Mouse (Mus musculus) kidney, postnatal 4 days (tissue): ENCODE measurements at regions not wholly inside any gene's neighbourhood (a gene's known extent, or its start where the extent isn't known, plus 50 kb on each side); places are given as distances from the start of the nearest gene placed in this dataset.
"Not testable (repeated sequence)": the region's sequence is repeated elsewhere in the genome, so short reads cannot be mapped to it uniquely, and the experiment has no call there.

Source experiments
- DNase-seq, 2 experiments: peaks; one replicate each; pipeline ENCODE4 v3.0.0; 2021; ENCODE audit warnings: mixed read lengths in 2 of 2

DNA sequence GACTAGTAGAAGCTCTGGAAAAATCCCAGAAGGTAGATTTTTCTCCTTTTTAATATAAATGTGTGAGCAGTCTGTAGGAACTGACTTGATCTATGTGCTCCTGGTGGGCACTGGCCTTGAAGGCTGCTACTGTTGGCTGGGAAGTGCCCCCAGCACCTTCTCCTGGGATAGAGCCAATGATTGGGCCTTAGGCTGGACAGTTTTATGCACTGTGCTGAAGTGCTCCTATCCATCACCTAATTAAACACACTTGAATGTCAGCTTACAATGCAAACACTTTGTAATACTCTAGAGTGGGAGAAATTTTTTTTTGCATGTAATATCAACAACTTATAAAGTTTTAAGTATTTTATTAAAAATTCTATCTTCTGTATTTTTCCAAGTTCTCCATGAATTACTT is 266.5 kb downstream of the Lyplal1 start:
- no peak for DNase-seq

DNA sequence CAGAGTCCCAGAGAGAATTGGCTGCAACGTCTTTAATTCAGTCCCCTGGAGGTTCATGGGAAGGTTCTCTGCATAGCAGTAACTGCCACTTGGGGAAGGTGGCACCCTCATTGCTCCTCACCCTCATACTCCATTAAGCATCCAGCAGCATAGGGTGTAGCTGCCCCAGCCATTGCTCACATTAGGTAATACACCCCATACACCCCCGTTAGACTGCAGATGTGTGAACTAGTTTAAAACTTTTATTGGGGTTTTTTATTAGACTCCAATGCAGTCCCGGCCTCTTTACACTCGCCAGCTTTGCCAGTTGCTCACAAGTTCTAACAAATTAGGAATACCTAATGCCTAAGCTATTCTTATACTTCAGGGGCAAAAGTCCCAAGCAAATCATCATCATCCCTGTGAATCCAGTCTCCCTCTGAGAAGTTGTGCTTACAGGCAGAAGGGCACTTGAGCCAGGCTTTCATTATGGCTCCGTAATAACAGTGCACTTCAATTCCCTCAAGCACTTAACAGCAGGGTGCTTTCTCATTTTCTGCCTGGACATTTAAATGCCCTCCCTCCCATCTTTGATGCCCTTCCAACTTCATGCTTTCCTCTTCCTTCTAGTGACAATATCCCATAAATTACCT is 265.7 kb downstream of the Lyplal1 start:
- DNase-seq = no peak

DNA sequence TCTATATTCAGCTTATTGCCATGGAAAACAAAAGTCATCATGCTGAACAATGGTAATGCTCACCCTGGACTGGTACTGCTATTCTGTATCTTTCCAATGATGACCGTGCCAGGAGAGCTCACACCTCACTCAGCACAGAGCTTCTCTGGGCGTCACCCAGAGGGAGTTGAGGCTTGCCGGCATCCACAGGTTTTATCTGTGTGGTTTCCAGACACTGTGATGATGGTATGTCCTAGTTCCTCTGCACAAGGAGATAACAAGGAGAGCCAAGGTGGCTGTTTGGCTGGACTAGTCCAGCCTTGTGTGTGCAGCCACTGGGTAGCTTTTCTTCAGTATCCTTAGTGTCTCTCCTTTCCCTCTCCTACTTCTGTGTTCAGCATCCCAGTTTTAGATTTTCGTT is 255.4 kb downstream of the Lyplal1 start:
- DNase-seq = no peak

- DNase-seq = no peak
Measured at GRCm38 (mm10) chr1:185865945-185866344, 251.2 kb downstream of the Lyplal1 start.

GRCm38 (mm10) chr1:185866612-185867011 is 250.5 kb downstream of the Lyplal1 start:
- no peak for DNase-seq

DNA sequence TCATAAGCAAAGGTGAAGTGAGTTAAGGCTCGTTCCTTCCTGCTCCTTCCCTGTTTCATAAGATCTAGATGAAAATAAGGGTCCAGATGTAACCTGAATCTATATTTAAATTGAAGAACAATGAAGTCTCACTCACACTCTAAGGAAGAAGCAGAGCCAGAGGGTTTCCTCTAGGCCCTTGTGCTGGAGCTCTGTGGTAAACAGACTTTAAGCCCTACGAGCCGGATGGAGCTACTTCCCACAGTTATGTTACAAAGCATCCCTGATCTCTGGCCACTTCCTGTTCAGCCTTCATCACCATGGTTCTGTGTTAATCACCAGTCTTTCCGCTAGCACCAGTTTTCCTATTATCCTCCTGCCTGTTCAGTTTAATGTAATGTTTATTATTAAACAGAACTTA is 250.1 kb downstream of the Lyplal1 start:
- DNase-seq = no peak

GRCm38 (mm10) chr1:185868721-185869120 is 248.4 kb downstream of the Lyplal1 start:
- DNase-seq = no peak

- no peak for DNase-seq
Measured at GRCm38 (mm10) chr1:185887031-185887430, 230.1 kb downstream of the Lyplal1 start.

DNA sequence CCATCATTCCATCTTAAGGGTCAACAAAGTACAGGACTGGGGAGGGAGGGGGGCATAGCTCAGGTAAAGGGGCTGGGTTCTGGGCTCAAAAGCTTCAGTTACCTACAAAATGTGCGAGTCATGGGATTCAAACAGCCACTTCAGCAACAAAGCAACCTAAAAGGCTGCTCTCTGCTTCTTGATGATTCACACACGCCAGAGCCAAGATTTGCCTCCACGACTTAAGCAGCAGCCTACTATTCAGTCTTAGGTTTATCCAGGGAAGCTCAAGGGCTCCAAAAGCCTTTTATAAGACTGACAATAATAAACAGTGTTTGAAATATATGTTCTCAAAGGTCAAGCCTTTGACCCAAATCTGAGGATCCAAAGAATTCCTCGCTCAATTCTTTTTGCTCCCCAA is 225.3 kb downstream of the Lyplal1 start:
- DNase-seq = no peak

DNA sequence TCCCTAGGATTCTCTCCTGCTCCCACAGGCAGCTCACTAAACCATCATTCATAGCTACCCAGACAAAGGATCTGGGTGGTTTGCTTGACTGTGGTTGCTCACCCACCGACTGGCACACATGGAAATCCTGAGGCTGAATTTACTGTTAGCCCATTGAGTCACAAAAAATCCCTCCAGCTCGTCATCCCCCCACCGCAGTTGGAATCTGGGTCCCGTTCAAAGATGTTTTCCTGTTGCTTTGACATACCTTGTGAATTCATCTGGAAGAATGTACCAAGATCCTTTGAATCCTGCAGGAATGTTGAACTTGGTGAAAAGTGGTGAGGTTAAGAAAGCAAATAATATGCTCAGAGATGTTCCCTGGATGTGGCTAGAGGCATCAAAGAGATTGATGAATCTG is 223.7 kb downstream of the Lyplal1 start:
- DNase-seq = no peak

- DNase-seq = peak; percentile 6 to 11
Measured at GRCm38 (mm10) chr1:185898475-185898874, 218.6 kb downstream of the Lyplal1 start.

DNA sequence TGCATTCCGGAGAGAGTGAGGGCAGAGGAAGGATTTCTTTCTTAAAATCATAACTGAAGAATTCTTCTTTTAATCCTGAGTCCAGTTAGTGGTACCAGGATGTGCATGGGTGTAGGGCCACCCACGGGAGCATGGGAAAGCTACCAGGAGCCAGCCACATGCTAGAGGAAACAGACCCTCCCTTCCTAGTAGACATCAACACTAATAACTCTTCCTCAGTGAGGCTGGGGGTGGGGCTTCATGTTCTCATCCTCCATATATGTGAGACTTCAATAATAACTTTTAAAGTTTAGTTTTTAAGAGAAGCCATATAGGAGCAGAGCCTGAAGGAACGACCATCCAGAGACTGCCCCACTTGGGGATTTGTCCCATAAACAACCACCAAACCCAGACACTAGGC is 216.8 kb downstream of the Lyplal1 start:
- DNase-seq = no peak

- DNase-seq = no peak
Measured at GRCm38 (mm10) chr1:185902395-185902794, 214.7 kb downstream of the Lyplal1 start.

DNA sequence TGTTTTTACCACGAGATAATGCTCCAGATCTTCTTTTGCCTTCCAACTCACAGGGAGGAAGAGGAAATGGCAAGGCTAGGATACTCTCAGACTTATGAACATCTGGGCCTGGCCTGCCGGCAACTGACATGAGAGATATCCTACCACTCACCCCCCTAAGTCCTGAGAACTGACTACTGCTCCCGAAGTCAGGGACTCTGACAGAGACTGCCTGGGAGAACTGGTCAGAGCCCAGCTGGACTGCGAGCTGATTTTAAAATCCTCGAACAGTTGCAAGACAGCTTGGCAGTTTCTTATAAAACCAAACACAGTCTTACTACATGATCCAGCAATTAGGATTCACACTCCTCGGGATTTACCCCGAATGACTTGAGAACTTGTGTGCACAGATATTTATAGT is 211.4 kb downstream of the Lyplal1 start:
- DNase-seq = no peak

- DNase-seq = no peak
Measured at GRCm38 (mm10) chr1:185915579-185915978, 201.5 kb downstream of the Lyplal1 start.

GRCm38 (mm10) chr1:185918663-185919062 is 198.4 kb downstream of the Lyplal1 start:
- no peak for DNase-seq

- no peak for DNase-seq
Measured at GRCm38 (mm10) chr1:185923723-185924122, 193.4 kb downstream of the Lyplal1 start.

- no peak for DNase-seq
Measured at GRCm38 (mm10) chr1:185929000-185929399, 188.1 kb downstream of the Lyplal1 start.

DNA sequence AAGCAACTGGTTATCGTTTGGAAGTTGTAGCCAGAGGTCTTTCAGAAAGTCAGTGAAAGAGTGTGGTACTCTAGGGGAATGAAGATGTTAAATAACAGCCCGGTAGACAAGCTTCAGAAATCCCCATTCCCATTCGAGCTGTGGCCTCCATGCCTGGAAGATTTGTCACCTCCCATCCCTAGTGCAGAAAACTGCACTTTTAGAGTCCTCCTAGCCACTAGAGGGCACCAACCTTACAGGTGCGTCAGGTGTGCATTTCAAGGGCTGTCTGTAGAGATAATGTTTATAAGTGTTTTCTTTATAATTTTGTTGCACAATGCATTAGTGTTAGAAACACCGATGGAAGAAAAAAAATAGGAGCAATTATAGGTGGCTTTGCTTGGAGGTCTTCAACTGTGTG is 187.3 kb downstream of the Lyplal1 start:
- DNase-seq = no peak

- DNase-seq = no peak
Measured at GRCm38 (mm10) chr1:185933623-185934022, 183.5 kb downstream of the Lyplal1 start.

DNA sequence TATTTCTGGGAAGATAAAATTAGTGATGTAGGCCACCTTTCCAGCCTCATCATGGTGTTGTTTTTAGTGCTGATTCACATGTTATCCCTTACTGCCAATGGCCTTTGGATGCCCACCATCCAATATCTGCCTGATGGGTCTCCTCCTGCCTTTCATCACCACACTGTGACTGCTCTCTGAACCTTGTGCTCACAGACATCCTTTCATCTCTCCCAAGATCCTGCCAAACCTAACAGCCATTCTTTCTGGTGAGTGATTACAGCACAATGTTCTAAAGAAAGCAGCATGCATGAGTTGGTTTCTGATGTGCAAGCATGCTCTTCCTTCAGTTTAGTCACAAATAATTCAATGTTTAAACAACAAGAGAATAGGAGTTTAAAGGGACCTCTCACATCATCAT is 180.1 kb downstream of the Lyplal1 start:
- no peak for DNase-seq

- DNase-seq = no peak
Measured at GRCm38 (mm10) chr1:185939914-185940313, 177.2 kb downstream of the Lyplal1 start.

- DNase-seq = no peak
Measured at GRCm38 (mm10) chr1:185940511-185940910, 176.6 kb downstream of the Lyplal1 start.

- DNase-seq = no peak
Measured at GRCm38 (mm10) chr1:185951163-185951562, 165.9 kb downstream of the Lyplal1 start.

DNA sequence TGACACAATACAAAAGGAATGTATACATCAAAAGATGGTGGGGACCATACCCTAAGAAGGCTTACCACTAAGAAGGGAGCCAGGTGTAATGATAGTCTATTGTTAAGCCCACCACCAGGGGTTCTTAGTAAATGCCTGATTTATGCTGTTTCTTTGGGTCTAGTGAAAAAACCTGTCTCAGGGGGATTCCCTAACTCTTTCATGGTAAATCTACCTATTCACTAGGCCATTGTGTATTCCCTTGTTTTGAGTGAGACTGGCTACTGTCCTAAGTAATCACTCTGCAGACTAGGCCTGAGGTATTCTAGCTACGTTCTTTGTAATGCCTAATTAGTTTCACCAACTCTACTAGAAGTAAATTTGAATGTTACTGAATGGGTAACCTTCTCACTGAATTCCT is 161.3 kb downstream of the Lyplal1 start:
- DNase-seq = not testable (repeated sequence)
